Mouse (Mus musculus): ENCODE data around the gene Wdr47. TPM values are rescaled to one million over a fixed set of nuclear protein-coding genes. Genes with fewer than 3 reads are reported as not detected.
"Not testable (repeated sequence)": the region's sequence is repeated elsewhere in the genome, so short reads cannot be mapped to it uniquely, and the experiment has no call there.

Wdr47 gene
- total RNA-seq (2021) = 100 to 1,000 TPM; 184 to 186 TPM

DNA sequence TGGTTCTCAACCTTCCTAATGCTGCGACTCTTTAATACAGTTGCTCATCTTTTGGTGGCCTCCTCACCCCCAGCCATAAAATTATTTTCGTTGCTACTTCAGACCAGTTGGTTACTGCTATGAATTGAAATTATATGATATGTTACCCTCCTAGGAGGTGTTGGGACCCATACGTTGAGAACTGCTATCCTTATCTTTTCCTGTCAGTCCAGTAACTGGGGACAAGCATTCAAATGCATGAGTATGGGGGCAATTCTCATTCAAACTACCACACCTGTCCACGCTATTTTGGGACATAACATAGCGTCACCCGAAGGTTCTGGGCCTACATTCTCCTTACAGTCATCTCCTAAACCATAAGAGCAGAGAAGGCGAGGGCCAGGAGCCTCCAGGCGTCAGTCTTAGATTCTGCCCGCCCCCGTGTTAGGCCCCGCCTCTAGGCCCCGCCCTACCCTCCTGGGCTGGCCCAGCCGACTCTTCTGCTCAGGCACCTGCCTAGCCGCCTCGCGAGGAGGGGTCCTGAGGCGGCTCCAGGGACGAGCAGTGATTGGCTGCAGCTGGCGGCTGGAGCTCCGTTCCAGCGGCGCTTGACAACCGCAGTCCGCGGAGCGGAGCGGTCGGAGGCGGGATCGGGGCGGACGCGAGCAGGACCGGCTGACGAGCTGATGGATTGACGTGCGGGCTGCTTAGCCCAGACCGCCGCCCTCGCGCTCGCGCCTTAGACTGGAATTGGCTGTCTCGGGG is at the start of gene Wdr47:
TSS of gene Wdr47 (plus strand) at position 494 of the 744 bp plus-strand sequence.
- peak; percentile 97 for DNase-seq
- intact Hi-C loops (cut with DNase I) = no loop called here

- intact Hi-C loops (cut with DNase I) = no loop called here
- DNase-seq = no peak
These were observed 48.8 kb upstream of the Wdr47 start for GRCm38 (mm10) chr3:108542299-108542698.

DNA sequence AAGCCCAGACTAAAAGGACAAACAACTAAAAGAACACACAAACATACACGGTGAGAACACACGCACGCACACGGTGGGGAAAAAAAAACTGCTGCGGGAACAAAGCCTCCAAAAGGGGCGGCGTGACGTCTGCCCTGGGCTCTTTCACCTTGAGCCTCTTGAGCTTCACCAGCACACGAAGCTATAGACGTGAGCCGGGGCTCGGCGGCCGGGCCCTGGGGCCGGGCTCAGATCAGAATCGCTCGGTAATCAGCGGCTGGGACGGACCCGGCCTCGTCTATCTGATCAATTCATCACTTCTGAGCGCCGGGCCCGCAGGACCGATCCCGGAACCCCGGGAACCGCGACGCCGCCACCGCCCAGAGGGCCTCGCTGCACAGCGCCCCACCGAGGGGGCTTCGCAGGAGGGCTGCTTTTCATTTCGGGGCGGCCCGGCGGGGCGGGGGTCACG is 36.9 kb upstream of the Wdr47 start:
- intact Hi-C loops (cut with DNase I) = loop anchor here (5.0 to 10.0 kb wide), 2 partner anchors 109 to 152 kb away; partner anchors contain the start of gene Sars
- DNase-seq = no peak

- DNase-seq = peak; percentile 94
- intact Hi-C loops (cut with DNase I) = loop anchor here (5.0 to 10.0 kb wide), 2 partner anchors 110 to 152 kb away; partner anchors contain the start of gene Sars
These were observed 36.3 kb upstream of the Wdr47 start for GRCm38 (mm10) chr3:108554587-108555312.

DNA sequence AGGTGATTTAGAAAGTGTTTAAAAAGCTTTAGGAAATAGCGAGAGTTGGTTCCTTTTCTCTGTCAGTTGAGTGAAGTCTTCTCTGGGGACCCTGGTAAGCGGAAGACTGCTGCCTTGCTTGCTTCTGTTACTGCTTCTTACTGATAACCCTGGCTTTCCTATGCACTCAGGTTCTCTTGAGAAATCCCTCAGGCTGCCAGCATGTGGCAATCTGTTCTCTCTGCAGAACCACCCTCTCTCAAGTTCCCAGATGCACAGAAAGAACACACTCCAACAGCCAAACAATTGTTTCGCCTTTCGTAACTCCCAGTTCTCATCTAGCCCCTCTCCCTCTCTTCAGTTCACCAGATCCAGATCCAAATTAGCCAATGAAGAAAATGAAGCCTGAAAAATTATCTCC is 33.2 kb upstream of the Wdr47 start:
- intact Hi-C loops (cut with DNase I) = loop anchor here (10.0 kb wide), 1 partner anchor 113 kb away; the partner anchor contains the start of gene Sars
- no peak for DNase-seq

GRCm38 (mm10) chr3:108562133-108562730 is 28.8 kb upstream of the Wdr47 start, which contains the start of gene Tmem167b:
Tmem167b (minus strand) TSS chr3:108562466.
- intact Hi-C loops (cut with DNase I) = loop anchor here (10.0 kb wide), 1 partner anchor 397 kb away; no protein-coding TSS in a partner anchor

DNA sequence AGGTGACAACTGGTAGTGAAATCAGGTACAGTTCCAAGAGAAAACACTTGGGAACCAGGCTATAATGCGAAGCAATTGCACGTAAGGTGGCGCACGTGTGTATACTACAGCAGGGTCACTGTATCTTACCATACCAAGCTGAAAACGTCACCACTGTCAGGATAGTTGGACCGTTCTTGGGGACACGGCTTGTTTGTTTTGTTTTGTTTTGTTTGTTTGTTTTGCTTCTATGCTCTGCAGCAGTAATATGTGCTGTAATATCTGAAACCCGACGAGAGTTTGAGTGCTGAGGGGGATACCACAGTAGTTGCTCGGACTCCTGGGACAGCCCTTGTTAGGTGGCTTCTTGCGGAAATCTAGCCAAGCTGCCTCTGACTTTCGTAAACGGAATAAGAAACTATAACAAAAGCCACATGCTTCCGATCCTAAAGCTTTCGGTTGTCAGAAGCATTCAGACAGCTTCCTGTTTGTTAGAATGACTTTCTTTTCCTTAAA is 28.3 kb upstream of the Wdr47 start:
- intact Hi-C loops (cut with DNase I) = loop anchor here (10.0 kb wide), 1 partner anchor 398 kb away; no protein-coding TSS in a partner anchor

More at GRCm38 (mm10) chr3:108562133-108562730, 28.8 kb upstream of the Wdr47 start, which contains the start of gene Tmem167b:
- DNase-seq = peak; percentile 97

GRCm38 (mm10) chr3:108563309-108563708 is 27.8 kb upstream of the Wdr47 start:
- intact Hi-C loops (cut with DNase I) = loop anchor here (10.0 kb wide), 1 partner anchor 399 kb away; no protein-coding TSS in a partner anchor
- peak; percentile 81 for DNase-seq

More for the DNA sequence above, 28.3 kb upstream of the Wdr47 start:
- peak; percentile 29 for DNase-seq

GRCm38 (mm10) chr3:108567990-108568877 is 22.8 kb upstream of the Wdr47 start:
- intact Hi-C loops (cut with DNase I) = loop anchor here (10.0 kb wide), 1 partner anchor 403 kb away; no protein-coding TSS in a partner anchor
- peak; percentile 62 for DNase-seq

DNA sequence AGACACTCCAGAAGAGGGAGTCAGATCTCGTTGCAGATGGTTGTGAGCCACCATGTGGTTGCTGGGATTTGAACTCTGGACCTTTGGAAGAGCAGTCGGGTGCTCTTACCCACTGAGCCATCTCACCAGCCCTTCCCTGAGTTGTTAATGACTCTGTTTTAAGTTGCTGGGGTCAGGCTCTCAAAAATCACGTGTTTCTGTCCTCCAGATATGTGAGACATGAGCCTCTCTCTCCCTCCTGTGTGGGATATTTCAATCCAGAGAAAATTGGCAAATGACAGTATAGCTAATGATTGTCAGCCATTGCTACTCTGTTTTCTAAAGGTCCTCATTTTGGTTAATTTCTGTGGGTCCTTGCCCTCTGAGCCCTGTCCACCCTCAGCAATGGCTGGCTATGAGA is 21.4 kb upstream of the Wdr47 start:
- DNase-seq = not testable (repeated sequence)
- intact Hi-C loops (cut with DNase I) = loop anchor here (10.0 kb wide), 1 partner anchor 405 kb away; no protein-coding TSS in a partner anchor

GRCm38 (mm10) chr3:108570813-108571212 is 20.3 kb upstream of the Wdr47 start:
- no peak for DNase-seq
- intact Hi-C loops (cut with DNase I) = no loop called here

GRCm38 (mm10) chr3:108571443-108572294 is 19.4 kb upstream of the Wdr47 start, which contains the start of gene Taf13:
Taf13 (plus strand) TSS chr3:108571698.
- peak; percentile 96 for DNase-seq
- intact Hi-C loops (cut with DNase I) = no loop called here

GRCm38 (mm10) chr3:108572309-108573010 is 18.6 kb upstream of the Wdr47 start:
- intact Hi-C loops (cut with DNase I) = no loop called here

DNA sequence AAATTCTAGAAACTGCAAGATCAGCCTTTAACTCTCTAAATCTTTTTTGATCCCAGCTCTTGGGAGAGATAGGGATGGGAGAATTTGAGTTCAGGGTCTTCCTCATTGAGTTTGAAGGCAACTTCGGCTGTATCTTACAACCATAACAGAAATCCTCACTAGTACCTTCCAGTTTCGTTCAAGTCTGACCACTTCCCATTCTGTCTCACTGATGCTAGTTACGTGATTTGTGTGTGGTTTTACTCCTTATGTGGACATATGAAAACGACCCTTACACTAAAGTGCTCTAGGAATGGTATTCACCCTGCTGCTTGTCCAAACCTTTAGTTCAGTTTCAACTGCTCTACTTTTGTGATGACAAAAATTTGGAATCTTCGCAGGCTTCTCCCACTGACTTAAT is 17.1 kb upstream of the Wdr47 start:
- DNase-seq = no peak
- intact Hi-C loops (cut with DNase I) = no loop called here

More at GRCm38 (mm10) chr3:108572309-108573010, 18.6 kb upstream of the Wdr47 start:
- no peak for DNase-seq

DNA sequence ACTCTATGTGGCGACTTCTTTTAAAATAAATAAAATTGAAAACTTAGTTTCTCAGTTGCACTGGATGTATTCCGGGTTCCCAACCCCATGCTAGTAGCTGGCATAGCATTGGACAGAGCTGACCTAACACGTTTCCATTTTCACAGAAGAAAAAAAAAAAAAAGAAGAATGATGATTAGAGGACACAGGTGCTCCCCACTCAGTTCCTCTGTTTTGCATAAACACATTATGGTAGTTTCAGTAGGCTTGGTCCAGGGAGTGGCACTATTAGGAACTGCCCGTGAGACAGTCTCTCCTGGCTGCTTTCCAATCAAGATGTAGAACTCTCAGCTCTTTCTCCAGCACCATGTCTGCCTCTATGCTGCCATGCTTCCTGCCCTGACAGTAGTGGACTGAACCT is 6.5 kb upstream of the Wdr47 start:
- DNase-seq = no peak
- intact Hi-C loops (cut with DNase I) = no loop called here

GRCm38 (mm10) chr3:108588446-108588845 is 2.6 kb upstream of the Wdr47 start:
- intact Hi-C loops (cut with DNase I) = no loop called here
- peak; percentile 43 for DNase-seq
